Mouse (Mus musculus) kidney, embryonic 16.5 days (tissue): ENCODE results near the gene Lsm2. TPM values are rescaled to one million over a fixed set of nuclear protein-coding genes. Genes with fewer than 3 reads are reported as not detected.
A peak's percentile ranks its signal among the peaks of the same experiment; 100 is the strongest.
"Not testable (repeated sequence)": the region's sequence is repeated elsewhere in the genome, so short reads cannot be mapped to it uniquely, and the experiment has no call there.

Experiments used
- ATAC-seq: fragments of 200-750 bp; cut with Nextera tagmentation; 2 replicates; pipeline ENCODE4 v1.8.0; 2017; ENCODE audit warnings: moderate TSS enrichment; ENCODE audit not compliant: low FRiP score, low TSS enrichment
- H3K27ac ChIP-seq: fragments of 300-500 bp; sonication (generic); 2 replicates; pipeline ENCODE4 v1.5.1; 2014; ENCODE audit warnings: low read length
- H3K27me3 ChIP-seq: fragments of 300-500 bp; sonication (generic); 2 replicates; pipeline ENCODE4 v1.6.1; 2014; ENCODE audit warnings: low read length, control low read depth, mixed read lengths; ENCODE audit not compliant: insufficient read depth
- H3K36me3 ChIP-seq: fragments of 300-500 bp; sonication (generic); 2 replicates; pipeline ENCODE4 v1.6.1; 2014; ENCODE audit warnings: low read length, control low read depth, mixed read lengths; ENCODE audit not compliant: insufficient read depth
- H3K4me1 ChIP-seq: fragments of 300-500 bp; sonication (generic); 2 replicates; pipeline ENCODE4 v1.6.1; 2014; ENCODE audit warnings: low read length, control low read depth, mixed read lengths; ENCODE audit not compliant: insufficient read depth
- H3K4me2 ChIP-seq: fragments of 300-500 bp; sonication (generic); replicated peaks from 2 replicates; pipeline ENCODE4 v1.6.1; 2014; ENCODE audit warnings: low read depth, low read length
- H3K4me3 ChIP-seq: fragments of 300-500 bp; sonication (generic); 2 replicates; pipeline ENCODE4 v1.5.1; 2014; ENCODE audit warnings: mild to moderate bottlenecking, low read length
- H3K9ac ChIP-seq: fragments of 300-500 bp; sonication (generic); replicated peaks from 2 replicates; pipeline ENCODE4 v1.6.1; 2014; ENCODE audit warnings: low read length
- H3K9me3 ChIP-seq: fragments of 300-500 bp; sonication (generic); 2 replicates; pipeline ENCODE4 v1.6.1; 2016; ENCODE audit warnings: low read length, control low read depth
- WGBS: fragments of 180-500 bp; shearing (Covaris S2); extraction: QIAGEN DNeasy Blood & Tissue Kit; methylation state at CpG from one replicate; pipeline ENCODE4 v1.1.7; 2014; 5-methylcytosine and 5-hydroxymethylcytosine counted together
- polyA plus RNA-seq: library from polyadenylated mRNA; unstranded; fragments of >200 nt; fragmentation: Nextera tagmentation; extraction: Ambion mirVana; gene quantifications from 2 replicates; pipeline ENCODE4 v1.2.1, GENCODE M21; 2015

Lsm2 gene
- polyA plus RNA-seq, 1 experiment from 2014 or later, result 206 TPM

- Histone ChIP-seq H3K9ac (peak overlapping the region; percentile 80; the same call in 1 of the 2 replicates), H3K4me3 (peak overlapping the region; percentile 46), H3K27me3 (no peaks in the 10 kb centered on the region), H3K27ac (no peak overlapping the region), H3K4me2 (peak overlapping the region; percentile 100), H3K4me1 (peaks cover 34% of the 10 kb centered on the region), H3K36me3 (peaks cover 24% of the 10 kb centered on the region), H3K9me3 (peaks cover 3% of the 10 kb centered on the region; the same call in 1 of the 2 replicates)
- no peak for ATAC-seq
- 91% methylated on average over 15 of the region's 15 CpGs for WGBS
These were observed 17.1 kb downstream of the Lsm2 start for GRCm38 (mm10) chr17:34998526-34999430.

DNA sequence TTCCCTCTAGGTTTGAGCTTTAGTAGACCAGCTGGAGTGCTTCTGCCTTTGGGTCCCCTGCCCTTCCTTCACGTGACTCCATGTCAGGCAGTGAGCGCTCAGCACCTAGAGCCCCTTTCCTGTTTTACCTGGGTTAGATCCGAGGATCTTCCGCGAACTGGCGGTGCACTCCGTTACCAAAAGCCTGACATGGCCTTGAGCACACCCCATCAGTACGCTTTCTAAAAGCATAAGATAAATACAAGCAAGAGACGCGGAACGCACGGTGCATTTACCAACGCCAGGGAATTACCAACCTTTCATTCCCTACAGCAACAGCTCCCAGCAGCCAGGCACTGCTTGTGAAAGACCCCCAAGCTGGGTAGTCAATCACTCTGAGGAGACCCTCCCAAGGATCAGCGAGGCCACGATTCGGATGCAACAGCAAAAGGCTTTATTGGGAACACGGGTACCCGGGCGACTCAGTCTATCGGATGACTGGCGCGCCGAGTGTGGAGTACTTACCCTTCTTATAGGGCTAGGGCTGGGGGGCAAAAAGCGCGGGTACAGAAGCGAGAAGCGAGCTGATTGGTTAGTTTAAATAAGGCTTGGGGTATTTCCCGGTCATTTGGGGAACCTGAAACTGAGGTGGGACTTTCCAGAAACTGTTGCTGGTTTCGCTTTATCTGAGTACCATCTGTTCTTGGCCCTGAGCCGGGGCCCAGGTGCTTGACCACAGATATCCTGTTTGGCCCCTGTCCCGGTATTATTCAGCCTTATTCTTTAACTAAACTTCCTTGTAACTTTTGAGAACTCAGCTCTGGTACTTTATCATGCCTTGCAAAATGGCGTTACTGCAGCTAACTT, 18.4 kb downstream of the Lsm2 start:
- Histone ChIP-seq H3K9ac (peak overlapping the region; percentile 98), H3K4me3 (peak overlapping the region; percentile 93), H3K36me3 (peaks cover 35% of the 10 kb centered on the region), H3K4me2 (peak overlapping the region; percentile 100), H3K4me1 (peaks cover 34% of the 10 kb centered on the region), H3K27ac (peak overlapping the region; percentile 97)
- WGBS, result 18% methylated on average over 29 of the region's 32 CpGs
- not testable (repeated sequence) for H3K9me3 ChIP-seq, H3K27me3 ChIP-seq, ATAC-seq

- Histone ChIP-seq H3K4me2 (peak within 1 kb of the TSS; percentile 100), H3K36me3 (peaks cover 43% of the 10 kb centered on the region), H3K9ac (peak within 1 kb of the TSS; percentile 98), H3K9me3 (peaks cover 3% of the 10 kb centered on the region; the same call in 1 of the 2 replicates), H3K27ac (peak within 1 kb of the TSS; percentile 97), H3K27me3 (no peaks in the 10 kb centered on the region), H3K4me1 (peaks cover 34% of the 10 kb centered on the region), H3K4me3 (peak within 1 kb of the TSS; percentile 93)
- peak; percentile 94 for ATAC-seq
- 0% methylated on average over 70 of the region's 83 CpGs for WGBS
These were observed 19.2 kb downstream of the Lsm2 start, which contains the start of gene Vars for GRCm38 (mm10) chr17:35000717-35001451. TSS of gene Vars (plus strand) at chr17:35000987.

- Histone ChIP-seq H3K4me1 (peaks cover 32% of the 10 kb centered on the region), H3K27ac (peak overlapping the region; percentile 97), H3K4me3 (peak overlapping the region; percentile 93), H3K36me3 (peaks cover 46% of the 10 kb centered on the region), H3K9me3 (peaks cover 1% of the 10 kb centered on the region; the same call in 1 of the 2 replicates), H3K9ac (peak overlapping the region; percentile 98), H3K27me3 (no peaks in the 10 kb centered on the region), H3K4me2 (peak overlapping the region; percentile 100)
- WGBS, result 0% methylated on average over 35 of the region's 35 CpGs
- ATAC-seq, result peak; percentile 29
These were observed 19.9 kb downstream of the Lsm2 start for GRCm38 (mm10) chr17:35001452-35002152.

DNA sequence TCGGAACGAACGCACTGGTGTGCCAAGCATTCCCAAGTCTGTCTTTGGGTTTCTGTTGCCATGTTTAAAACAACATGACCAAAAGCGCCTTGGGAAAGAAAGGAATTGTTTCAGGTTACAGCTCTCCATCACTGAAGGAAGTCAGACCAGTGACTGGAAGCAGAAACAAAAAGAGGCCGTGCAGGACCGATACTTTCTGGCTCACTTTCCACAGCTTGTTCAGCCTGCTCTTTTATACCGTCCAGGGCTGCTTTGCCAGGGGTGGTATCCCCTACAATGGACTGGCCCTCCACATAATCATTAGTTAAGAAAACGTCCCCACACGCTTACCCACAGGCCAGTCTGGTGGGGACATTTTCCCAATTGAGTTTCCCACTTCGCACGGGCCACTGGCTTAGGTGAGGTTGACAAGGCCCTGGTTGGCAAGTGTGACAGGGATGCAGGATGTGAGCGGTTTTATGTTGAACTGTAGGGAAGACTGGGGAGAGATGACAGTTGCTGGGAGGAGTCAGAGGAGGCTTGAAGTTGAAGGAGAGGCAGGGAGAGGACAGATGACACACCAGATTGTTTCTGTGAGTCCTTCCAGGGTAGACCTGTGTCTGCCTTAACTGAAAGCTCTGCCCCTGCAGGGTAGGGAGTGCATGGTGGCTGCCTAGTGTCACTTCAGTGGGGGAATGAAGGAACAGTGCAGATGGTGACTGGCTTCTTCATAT, 20.6 kb downstream of the Lsm2 start:
- Histone ChIP-seq H3K9ac (peak overlapping the region; percentile 98), H3K27me3 (no peaks in the 10 kb centered on the region), H3K27ac (peak overlapping the region; percentile 97), H3K9me3 (no peaks in the 10 kb centered on the region), H3K4me3 (peak overlapping the region; percentile 93), H3K4me1 (peaks cover 29% of the 10 kb centered on the region), H3K4me2 (peak overlapping the region; percentile 100), H3K36me3 (peaks cover 44% of the 10 kb centered on the region)
- no peak for ATAC-seq
- 4% methylated on average over 12 of the region's 12 CpGs for WGBS

- Histone ChIP-seq H3K27me3 (no peaks in the 10 kb centered on the region), H3K4me3 (peak overlapping the region; percentile 93; the same call in 1 of the 2 replicates), H3K9me3 (no peaks in the 10 kb centered on the region), H3K36me3 (peaks cover 44% of the 10 kb centered on the region), H3K4me2 (peak overlapping the region; percentile 100), H3K27ac (no peak overlapping the region), H3K4me1 (peaks cover 29% of the 10 kb centered on the region), H3K9ac (peak overlapping the region; percentile 98)
- ATAC-seq, result no peak
- WGBS, result 44% methylated on average over 9 of the region's 9 CpGs
These were observed 21.6 kb downstream of the Lsm2 start for GRCm38 (mm10) chr17:35003022-35003838.

DNA sequence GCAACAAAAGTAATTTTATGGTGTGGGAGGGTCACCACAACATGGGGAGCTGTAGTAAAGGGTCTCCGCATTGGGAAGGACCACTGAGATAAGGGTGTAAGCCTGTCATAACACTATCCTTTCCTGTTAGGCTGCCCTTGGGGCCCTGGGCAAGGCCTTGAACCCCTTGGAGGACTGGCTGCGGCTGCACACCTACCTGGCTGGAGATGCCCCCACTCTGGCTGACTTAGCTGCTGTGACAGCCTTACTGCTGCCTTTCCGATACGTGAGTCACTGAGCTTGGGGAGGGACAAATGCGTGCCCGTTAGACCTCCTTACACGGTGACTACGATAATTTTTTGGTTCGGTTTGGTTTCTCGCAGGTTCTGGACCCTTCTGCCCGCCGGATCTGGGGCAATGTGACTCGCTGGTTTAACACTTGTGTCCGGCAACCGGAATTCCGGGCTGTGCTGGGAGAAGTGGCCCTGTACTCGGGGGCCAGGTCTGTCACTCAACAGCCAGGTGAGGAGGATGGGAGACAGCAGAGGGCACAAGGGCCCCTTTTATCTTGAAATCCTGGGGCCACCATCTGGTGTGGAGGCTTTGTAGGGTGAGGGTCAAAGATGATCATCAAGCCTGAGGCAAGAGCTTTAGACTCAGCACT, 22.5 kb downstream of the Lsm2 start:
- Histone ChIP-seq H3K9me3 (no peaks in the 10 kb centered on the region), H3K4me3 (no peak overlapping the region), H3K36me3 (peaks cover 42% of the 10 kb centered on the region), H3K4me2 (no peak overlapping the region), H3K27ac (no peak overlapping the region), H3K27me3 (no peaks in the 10 kb centered on the region), H3K9ac (no peak overlapping the region), H3K4me1 (peaks cover 26% of the 10 kb centered on the region)
- 94% methylated on average over 17 of the region's 17 CpGs for WGBS
- no peak for ATAC-seq

GRCm38 (mm10) chr17:35005158-35005557, 23.5 kb downstream of the Lsm2 start:
- Histone ChIP-seq H3K9ac (no peak overlapping the region), H3K4me1 (peaks cover 18% of the 10 kb centered on the region), H3K9me3 (no peaks in the 10 kb centered on the region), H3K27ac (no peak overlapping the region), H3K4me2 (no peak overlapping the region), H3K36me3 (peaks cover 50% of the 10 kb centered on the region), H3K27me3 (no peaks in the 10 kb centered on the region), H3K4me3 (no peak overlapping the region)
- no peak for ATAC-seq
- WGBS, result 90% methylated on average over 10 of the region's 10 CpGs
